Mouse (Mus musculus) stomach, embryonic 14.5 days (tissue): ENCODE measurements around the gene Ccdc189. TPM values are rescaled to one million over a fixed set of nuclear protein-coding genes. Genes with fewer than 3 reads are reported as not detected.

ENCODE experiments used
- ATAC-seq: fragments of 200-750 bp; cut with Nextera tagmentation; 2 replicates; pipeline ENCODE4 v1.8.0; 2017; ENCODE audit warnings: low read depth, moderate TSS enrichment; ENCODE audit not compliant: insufficient number of reproducible peaks, insufficient read depth, low FRiP score
- H3K27ac ChIP-seq: fragments of 300-500 bp; sonication (generic); 2 replicates; pipeline ENCODE4 v1.5.1; 2014; ENCODE audit warnings: mild to moderate bottlenecking, low read length, moderate library complexity, mixed read lengths
- H3K27me3 ChIP-seq: fragments of 300-500 bp; sonication (generic); 2 replicates; pipeline ENCODE4 v1.6.1; 2014; ENCODE audit warnings: low read length, control low read depth, mixed read lengths; ENCODE audit not compliant: control insufficient read depth, insufficient read depth
- H3K36me3 ChIP-seq: fragments of 300-500 bp; sonication (generic); 2 replicates; pipeline ENCODE4 v1.6.1; 2014; ENCODE audit warnings: mild to moderate bottlenecking, control low read depth, low read length, moderate library complexity, mixed read lengths; ENCODE audit not compliant: control insufficient read depth, insufficient read depth
- H3K4me1 ChIP-seq: fragments of 300-500 bp; sonication (generic); 2 replicates; pipeline ENCODE4 v1.6.1; 2014; ENCODE audit warnings: low read length, control low read depth, mixed read lengths; ENCODE audit not compliant: control insufficient read depth, insufficient read depth
- H3K4me2 ChIP-seq: fragments of 300-500 bp; sonication (generic); replicated peaks from 2 replicates; pipeline ENCODE4 v1.6.1; 2014; ENCODE audit warnings: low read depth, low read length, control low read depth
- H3K4me3 ChIP-seq: fragments of 300-500 bp; sonication (generic); 2 replicates; pipeline ENCODE4 v1.5.1; 2014; ENCODE audit warnings: low read depth, low read length, control low read depth
- H3K9ac ChIP-seq: fragments of 300-500 bp; sonication (generic); replicated peaks from 2 replicates; pipeline ENCODE4 v1.6.1; 2014; ENCODE audit warnings: low read depth, mild to moderate bottlenecking, control low read depth, low read length, moderate library complexity, mixed read lengths
- H3K9me3 ChIP-seq: fragments of 300-500 bp; sonication (generic); 2 replicates; pipeline ENCODE4 v1.6.1; 2016; ENCODE audit warnings: low read depth, low read length, control low read depth; ENCODE audit not compliant: control insufficient read depth
- WGBS: fragments of 180-500 bp; shearing (Covaris S2); extraction: QIAGEN DNeasy Blood & Tissue Kit; methylation state at CpG from one replicate; pipeline ENCODE4 v1.1.7; 2014; 5-methylcytosine and 5-hydroxymethylcytosine counted together
- polyA plus RNA-seq: library from polyadenylated mRNA; unstranded; fragments of >200 nt; fragmentation: Nextera tagmentation; extraction: Ambion mirVana; gene quantifications from 2 replicates; pipeline ENCODE4 v1.2.1, GENCODE M21; 2014

Ccdc189 gene
- polyA plus RNA-seq, 1 experiment from 2014 or later: 8.2 TPM

DNA sequence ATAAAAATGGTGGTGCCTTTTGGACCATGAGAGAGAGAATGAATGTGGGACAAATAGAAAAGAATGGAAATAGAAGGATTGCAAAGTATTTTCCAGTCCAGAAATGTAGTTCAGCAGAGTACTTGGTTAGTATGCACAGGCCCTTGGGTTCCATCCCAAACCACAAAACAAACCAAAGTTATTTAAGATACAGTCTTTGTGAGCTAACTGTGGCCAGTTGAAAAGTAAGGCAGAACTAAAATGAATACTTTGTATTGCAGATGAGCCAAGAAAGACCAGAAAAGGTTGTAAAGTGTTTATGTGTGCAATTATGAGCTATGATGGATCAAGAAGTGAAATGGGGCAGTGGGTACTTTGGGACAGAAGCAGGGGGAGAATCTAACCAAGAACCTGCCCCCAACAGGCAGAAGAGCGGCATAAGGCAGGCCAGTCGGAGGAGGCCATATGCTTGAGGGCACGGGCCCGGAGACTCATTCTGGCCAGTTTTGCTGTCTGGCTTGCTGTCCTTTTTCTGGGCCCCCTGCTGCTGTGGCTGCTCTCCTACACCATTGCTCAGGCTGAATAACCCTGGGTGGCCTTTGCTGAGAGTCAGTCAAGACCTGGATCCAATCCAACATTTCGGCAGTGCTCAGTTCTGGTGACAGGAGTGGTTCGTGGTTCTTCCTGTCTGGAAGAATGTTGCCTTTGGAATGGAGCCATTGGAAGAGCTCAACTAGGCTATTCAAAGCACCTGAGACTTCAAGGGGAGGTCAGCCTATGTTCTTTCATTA, 23.8 kb downstream of the Ccdc189 start:
- Histone ChIP-seq H3K27me3 (no peaks in the 10 kb centered on the region), H3K27ac (no peak overlapping the region), H3K36me3 (peaks cover 52% of the 10 kb centered on the region), H3K4me3 (no peak overlapping the region), H3K9me3 (no peaks in the 10 kb centered on the region), H3K4me2 (no peak overlapping the region), H3K9ac (no peak overlapping the region), H3K4me1 (no peaks in the 10 kb centered on the region)
- WGBS: 84% methylated on average over 6 of the region's 6 CpGs
- no peak for ATAC-seq

DNA sequence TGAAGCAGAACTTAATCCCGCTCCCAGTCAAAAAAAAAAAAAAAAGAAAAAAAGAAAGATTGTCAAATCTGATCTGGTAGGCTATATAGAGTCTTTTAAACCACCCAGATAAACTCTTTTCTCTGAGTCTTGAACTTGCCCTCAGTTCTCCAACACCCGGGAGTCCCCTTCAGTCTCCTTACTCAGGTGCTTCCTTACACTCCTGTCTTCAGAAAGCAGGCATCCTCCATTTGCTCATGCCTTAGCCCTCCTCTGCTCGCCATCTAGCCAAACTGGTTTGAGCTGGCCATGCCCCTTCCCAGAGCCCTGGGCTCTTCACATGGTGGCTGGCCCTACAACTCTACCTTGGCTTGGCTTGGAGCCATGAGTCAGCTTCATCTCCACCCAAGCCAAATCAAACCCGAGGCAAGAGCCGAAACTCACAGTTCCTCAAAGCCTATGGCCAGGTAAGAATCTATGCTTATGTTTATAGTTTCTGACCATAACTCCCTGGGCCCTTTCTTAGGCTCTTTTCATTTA, 27.0 kb downstream of the Ccdc189 start, which contains the start of gene Tmem265:
Gene Tmem265, plus strand, starts transcription at position 51 of the 519 bp plus-strand sequence.
- H3K4me2 ChIP-seq: no peak within 1 kb of the TSS
- 96% methylated on average over 5 of the region's 5 CpGs for WGBS

DNA sequence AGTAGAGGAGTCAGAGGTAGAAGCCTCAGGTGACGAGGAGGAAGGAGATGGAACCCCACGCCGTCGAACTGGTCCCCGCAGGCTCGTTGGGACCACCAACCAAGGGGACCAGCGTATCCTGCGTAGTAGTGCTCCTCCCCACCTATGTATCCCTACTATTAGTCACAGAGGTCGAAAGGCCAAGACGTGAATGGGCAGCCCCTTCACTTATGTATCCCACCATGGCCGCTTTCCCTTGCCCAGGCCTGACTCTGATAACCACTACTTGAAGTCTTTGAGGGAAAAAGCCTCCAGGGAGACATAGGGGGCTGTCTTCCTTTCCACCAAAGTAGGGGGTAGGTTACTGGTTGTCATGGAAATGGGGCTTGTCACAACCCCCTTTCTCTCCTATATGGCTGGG, 27.8 kb downstream of the Ccdc189 start:
- Histone ChIP-seq H3K4me2 (no peak overlapping the region), H3K9ac (no peak overlapping the region), H3K27ac (no peak overlapping the region), H3K9me3 (no peaks in the 10 kb centered on the region), H3K36me3 (peaks cover 80% of the 10 kb centered on the region), H3K4me3 (no peak overlapping the region), H3K4me1 (no peaks in the 10 kb centered on the region), H3K27me3 (no peaks in the 10 kb centered on the region)
- no peak for ATAC-seq
- 95% methylated on average over 11 of the region's 11 CpGs for WGBS

More for the DNA sequence above, 27.0 kb downstream of the Ccdc189 start, which contains the start of gene Tmem265:
- Histone ChIP-seq H3K36me3 (peaks cover 75% of the 10 kb centered on the region), H3K27me3 (no peaks in the 10 kb centered on the region), H3K9me3 (no peaks in the 10 kb centered on the region), H3K9ac (no peak within 1 kb of the TSS), H3K4me3 (no peak within 1 kb of the TSS), H3K4me1 (no peaks in the 10 kb centered on the region), H3K27ac (no peak within 1 kb of the TSS)
- no peak for ATAC-seq

DNA sequence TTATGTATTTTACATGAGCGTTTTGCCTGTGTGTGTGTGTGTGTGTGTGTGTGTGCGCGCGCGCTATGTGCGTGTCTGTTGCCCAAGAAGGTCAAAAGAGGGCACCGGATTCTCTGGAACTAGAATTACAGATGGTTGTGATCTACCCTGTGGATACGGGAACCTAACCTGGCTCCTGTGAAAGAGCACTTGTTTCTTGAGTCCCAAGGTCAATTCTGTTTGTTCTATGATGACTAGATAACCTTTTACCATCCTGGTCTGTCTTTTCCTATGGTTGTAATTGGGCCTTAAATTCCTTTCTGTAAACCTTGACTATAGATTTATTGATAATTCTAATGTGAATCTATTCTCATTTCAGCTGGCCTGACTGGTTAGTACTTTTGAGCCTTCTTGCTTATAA, 36.8 kb downstream of the Ccdc189 start:
- Histone ChIP-seq H3K36me3 (peaks cover 79% of the 10 kb centered on the region), H3K9me3 (no peaks in the 10 kb centered on the region), H3K9ac (no peak overlapping the region), H3K27me3 (no peaks in the 10 kb centered on the region), H3K4me3 (no peak overlapping the region), H3K27ac (no peak overlapping the region), H3K4me1 (no peaks in the 10 kb centered on the region), H3K4me2 (no peak overlapping the region)
- WGBS: 92% methylated on average over 8 of the region's 8 CpGs
- ATAC-seq: no peak

DNA sequence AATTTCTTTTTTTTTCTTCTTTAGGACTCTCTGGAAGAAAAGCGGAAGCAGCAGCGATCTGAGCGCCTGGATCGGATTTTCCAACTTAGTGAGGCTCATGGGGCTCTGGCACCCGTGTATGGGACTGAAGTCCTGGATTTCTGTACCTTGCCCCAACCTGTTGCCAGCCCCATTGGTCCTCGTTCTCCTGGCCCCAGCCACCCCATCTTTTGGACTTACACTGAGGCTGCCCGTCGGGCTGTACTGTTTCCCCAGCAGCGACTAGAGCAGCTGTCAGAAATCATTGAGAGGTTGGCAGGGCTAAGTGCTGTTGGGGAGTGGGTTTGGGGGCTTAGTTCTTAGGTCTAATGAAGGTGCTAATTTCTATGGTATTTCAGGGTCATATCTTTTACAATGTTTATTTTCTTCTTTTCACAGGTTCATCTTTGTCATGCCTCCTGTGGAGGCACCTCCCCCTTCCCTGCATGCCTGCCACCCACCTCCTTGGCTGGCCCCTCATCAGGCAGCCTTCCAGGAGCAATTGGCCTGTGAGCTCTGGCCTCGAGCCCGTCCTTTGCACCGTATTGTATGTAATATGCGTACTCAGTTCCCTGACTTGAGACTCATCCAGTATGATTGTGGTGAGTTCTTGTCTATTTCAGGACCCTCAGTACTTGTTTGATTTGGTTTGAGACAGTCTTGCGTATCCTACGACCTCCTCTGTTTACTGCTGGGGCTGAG, 39.1 kb downstream of the Ccdc189 start:
- no peak overlapping the region for H3K27ac ChIP-seq
- H3K27me3 ChIP-seq: no peaks in the 10 kb centered on the region
- no peak overlapping the region for H3K9ac ChIP-seq
- no peak for ATAC-seq
- WGBS: 87% methylated on average over 15 of the region's 15 CpGs
- H3K4me3 ChIP-seq: no peak overlapping the region
- H3K4me1 ChIP-seq: no peaks in the 10 kb centered on the region
- H3K4me2 ChIP-seq: no peak overlapping the region
- H3K9me3 ChIP-seq: no peaks in the 10 kb centered on the region
- H3K36me3 ChIP-seq: peaks cover 73% of the 10 kb centered on the region

DNA sequence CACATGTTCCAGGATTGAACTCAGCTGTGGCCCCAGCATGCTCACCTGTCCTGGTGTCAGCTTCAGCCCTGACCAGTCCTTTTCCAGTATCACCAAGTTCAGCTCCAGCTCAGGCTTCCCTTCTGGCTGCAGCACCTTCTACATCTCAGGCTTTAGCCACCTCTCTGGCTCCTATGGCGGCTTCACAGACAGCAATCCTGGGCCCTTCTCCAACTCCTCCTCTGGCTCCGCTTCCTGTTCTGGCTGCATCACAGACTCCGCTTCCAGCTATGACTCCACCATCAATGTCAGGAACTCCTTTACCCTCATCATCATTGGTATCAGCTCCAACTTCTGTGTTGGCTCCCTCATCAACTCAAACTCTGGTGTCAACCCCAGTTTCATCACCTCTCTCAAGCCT, 46.7 kb downstream of the Ccdc189 start:
- WGBS: 93% methylated on average over 3 of the region's 3 CpGs
- Histone ChIP-seq H3K4me2 (no peak overlapping the region), H3K36me3 (peaks cover 89% of the 10 kb centered on the region), H3K27ac (no peak overlapping the region), H3K4me3 (no peak overlapping the region), H3K27me3 (no peaks in the 10 kb centered on the region), H3K9ac (no peak overlapping the region), H3K9me3 (no peaks in the 10 kb centered on the region), H3K4me1 (no peaks in the 10 kb centered on the region)
- no peak for ATAC-seq

Other genes starting within 250 kb of the Ccdc189 start
- gene Zfp768, start 243.0 kb downstream of the Ccdc189 start, polyA plus RNA-seq: 4.6 and 4.7 TPM in 2 replicates
- gene Zfp747, start 212.5 kb downstream of the Ccdc189 start, polyA plus RNA-seq: 8.1 and 9.4 TPM in 2 replicates
- gene 9130019O22Rik, start 201.4 kb downstream of the Ccdc189 start, polyA plus RNA-seq: 6.7 and 7.1 TPM in 2 replicates
- gene E430018J23Rik, start 195.0 kb downstream of the Ccdc189 start, polyA plus RNA-seq: 8.0 and 9.7 TPM in 2 replicates
- gene Zfp764, start 181.8 kb downstream of the Ccdc189 start, polyA plus RNA-seq: 10.3 and 12.0 TPM in 2 replicates
- 25.0 and 26.3 TPM in 2 replicates for gene Zfp688, start 166.5 kb downstream of the Ccdc189 start, polyA plus RNA-seq
- 7.9 and 9.1 TPM in 2 replicates for gene Zfp689, start 139.4 kb downstream of the Ccdc189 start, polyA plus RNA-seq
- 49.9 and 55.0 TPM in 2 replicates for gene Prr14, start 129.0 kb downstream of the Ccdc189 start, polyA plus RNA-seq
- gene Fbrs, start 109.4 kb downstream of the Ccdc189 start, polyA plus RNA-seq: 14.9 and 18.5 TPM in 2 replicates
- gene Srcap, start 76.6 kb downstream of the Ccdc189 start, polyA plus RNA-seq: 60.5 and 65.2 TPM in 2 replicates
- 20.8 and 22.1 TPM in 2 replicates for gene Gm42715, start 69.0 kb downstream of the Ccdc189 start, polyA plus RNA-seq
- 7.2 and 11.3 TPM in 2 replicates for gene Tmem265, start 27.2 kb downstream of the Ccdc189 start, polyA plus RNA-seq
- gene Phkg2, start 15.3 kb downstream of the Ccdc189 start, polyA plus RNA-seq: 46.4 and 47.4 TPM in 2 replicates
- 37.0 and 39.9 TPM in 2 replicates for gene Rnf40, start 172 bp upstream of the Ccdc189 start, polyA plus RNA-seq
- 16.0 and 17.2 TPM in 2 replicates for gene Zfp629, start 27.2 kb upstream of the Ccdc189 start, polyA plus RNA-seq
- gene Bcl7c, start 120.3 kb upstream of the Ccdc189 start, polyA plus RNA-seq: 57.8 and 65.2 TPM in 2 replicates
- 20.1 and 22.1 TPM in 2 replicates for gene Ctf1, start 124.1 kb upstream of the Ccdc189 start, polyA plus RNA-seq
- 0.32 and 0.66 TPM in 2 replicates for gene Ctf2, start 143.6 kb upstream of the Ccdc189 start, polyA plus RNA-seq
- gene Fbxl19, start 155.9 kb upstream of the Ccdc189 start, polyA plus RNA-seq: 3.9 and 6.2 TPM in 2 replicates
- gene Orai3, start 181.2 kb upstream of the Ccdc189 start, polyA plus RNA-seq: 19.6 and 24.8 TPM in 2 replicates
- 31.2 and 32.1 TPM in 2 replicates for gene Setd1a, start 188.1 kb upstream of the Ccdc189 start, polyA plus RNA-seq
- gene Gm49388, start 197.0 kb upstream of the Ccdc189 start, polyA plus RNA-seq: not detected in 2 replicates
- 21.1 and 22.7 TPM in 2 replicates for gene Hsd3b7, start 212.0 kb upstream of the Ccdc189 start, polyA plus RNA-seq
- gene Stx4a, start 235.7 kb upstream of the Ccdc189 start, polyA plus RNA-seq: 29.1 and 29.7 TPM in 2 replicates
- gene Stx1b, start 236.0 kb upstream of the Ccdc189 start, polyA plus RNA-seq: 5.3 and 6.3 TPM in 2 replicates